Mouse (Mus musculus) limb, embryonic 14.5 days (tissue): Measurements from ENCODE around the gene Idnk. TPM values are rescaled to one million over a fixed set of nuclear protein-coding genes. Genes with fewer than 3 reads are reported as not detected.

ENCODE experiments used
- ATAC-seq: fragments of 200-750 bp; cut with Nextera tagmentation; 2 replicates; pipeline ENCODE4 v1.8.0; 2017; ENCODE audit warnings: low read depth, moderate number of reproducible peaks, moderate TSS enrichment; ENCODE audit not compliant: low FRiP score
- DNase-seq: peaks from one replicate; pipeline ENCODE4 v3.0.0-alpha.2; 2015; ENCODE audit warnings: low spot score
- H3K27ac ChIP-seq: fragments of 300-500 bp; sonication (generic); replicated peaks from 2 replicates; pipeline ENCODE4 v1.5.1; 2014; ENCODE audit warnings: low read depth, mild to moderate bottlenecking, low read length, moderate library complexity, mixed read lengths
- H3K27me3 ChIP-seq: fragments of 300-500 bp; sonication (generic); 2 replicates; pipeline ENCODE4 v1.6.1; 2014; ENCODE audit warnings: low read length, mixed read lengths; ENCODE audit not compliant: control insufficient read depth, insufficient read depth
- H3K36me3 ChIP-seq: fragments of 300-500 bp; sonication (generic); 2 replicates; pipeline ENCODE4 v1.6.1; 2014; ENCODE audit warnings: mild to moderate bottlenecking, low read length, moderate library complexity, mixed read lengths; ENCODE audit not compliant: control insufficient read depth, insufficient read depth
- H3K4me1 ChIP-seq: fragments of 300-500 bp; sonication (generic); 2 replicates; pipeline ENCODE4 v1.6.1; 2014; ENCODE audit warnings: antibody characterized with exemption, low read length, mixed read lengths; ENCODE audit not compliant: control insufficient read depth, insufficient read depth
- H3K4me2 ChIP-seq: fragments of 300-500 bp; sonication (generic); replicated peaks from 2 replicates; pipeline ENCODE4 v1.6.1; 2014; ENCODE audit warnings: low read depth, mild to moderate bottlenecking, low read length, moderate library complexity; ENCODE audit not compliant: severe bottlenecking
- H3K4me3 ChIP-seq: fragments of 300-500 bp; sonication (generic); replicated peaks from 2 replicates; pipeline ENCODE4 v1.5.1; 2014; ENCODE audit warnings: low read length
- H3K9ac ChIP-seq: fragments of 300-500 bp; sonication (generic); 2 replicates; pipeline ENCODE4 v1.6.1; 2014; ENCODE audit warnings: mild to moderate bottlenecking, low read depth, low read length, moderate library complexity; ENCODE audit not compliant: severe bottlenecking
- H3K9me3 ChIP-seq: fragments of 300-500 bp; sonication (generic); 2 replicates; pipeline ENCODE4 v1.6.1; 2016; ENCODE audit warnings: low read length; ENCODE audit not compliant: control insufficient read depth
- POLR2A ChIP-seq: fragments of 200-500 bp; IDR thresholded peaks from 2 replicates; pipeline ENCODE4 v1.8.0; 2012; ENCODE audit warnings: inconsistent platforms, mild to moderate bottlenecking, moderate library complexity, borderline replicate concordance; ENCODE audit not compliant: insufficient read depth, insufficient read length; ENCODE audit errors: extremely low read depth
- WGBS: fragments of 180-500 bp; shearing (Covaris S2); extraction: QIAGEN DNeasy Blood & Tissue Kit; methylation state at CpG from one replicate; pipeline ENCODE4 v1.1.7; 2014; 5-methylcytosine and 5-hydroxymethylcytosine counted together
- polyA plus RNA-seq, 2 experiments: library from polyadenylated mRNA; depleted of rRNA in 1 of 2; stranded (reverse) in 1 of 2; unstranded in 1 of 2; fragments of >200 nt; fragmentation: Nextera tagmentation in 1 of 2; extraction: Ambion mirVana in 1 of 2; gene quantifications; 2 replicates each; pipeline versions ENCODE4 v1.2.1 to v1.2.3; 2012 to 2014

The Idnk gene
- polyA plus RNA-seq, 2 experiments, result 17.7 to 31.1 TPM

DNA sequence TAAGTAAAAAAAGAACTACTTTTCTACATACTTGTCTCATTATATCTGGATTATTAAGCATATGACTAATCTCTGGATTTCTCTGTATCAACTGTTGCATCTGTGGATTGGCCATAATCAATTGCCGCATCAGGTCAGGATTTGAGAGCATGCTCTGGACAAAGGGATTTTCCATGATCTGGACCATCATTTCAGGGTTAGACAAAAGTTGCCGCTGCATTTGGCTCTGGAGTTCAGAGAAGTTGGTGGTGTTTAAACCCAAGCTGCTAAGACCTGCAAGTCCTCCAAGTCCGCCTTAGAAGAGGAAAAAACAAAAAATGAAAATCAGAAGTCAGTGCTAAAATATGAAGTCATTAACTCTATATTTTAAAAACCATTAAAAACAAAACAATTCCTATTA is 35.8 kb downstream of the Idnk start:
- no peak for TF ChIP-seq POLR2A
- Histone ChIP-seq H3K27ac (no peak overlapping the region), H3K27me3 (no peaks in the 10 kb centered on the region), H3K36me3 (peaks cover 76% of the 10 kb centered on the region), H3K9me3 (no peaks in the 10 kb centered on the region), H3K9ac (no peak overlapping the region), H3K4me2 (no peak overlapping the region), H3K4me3 (no peak overlapping the region), H3K4me1 (no peaks in the 10 kb centered on the region)
- WGBS, result 92% methylated on average over 3 of the region's 3 CpGs
- no peak for ATAC-seq
- no peak for DNase-seq

- ATAC-seq (no peak), DNase-seq (no peak)
- no peaks in the 10 kb centered on the region for H3K27me3 ChIP-seq
- no peak overlapping the region for H3K27ac ChIP-seq
- H3K4me2 ChIP-seq, result no peak overlapping the region
- H3K9me3 ChIP-seq, result no peaks in the 10 kb centered on the region
- peaks cover 64% of the 10 kb centered on the region for H3K36me3 ChIP-seq
- no peaks in the 10 kb centered on the region for H3K4me1 ChIP-seq
- no peak overlapping the region for H3K9ac ChIP-seq
- 85% methylated on average over 3 of the region's 3 CpGs for WGBS
- TF ChIP-seq POLR2A, result no peak
- no peak overlapping the region for H3K4me3 ChIP-seq
Observed at GRCm38 (mm10) chr13:58194908-58195307, 37.5 kb downstream of the Idnk start.

DNA sequence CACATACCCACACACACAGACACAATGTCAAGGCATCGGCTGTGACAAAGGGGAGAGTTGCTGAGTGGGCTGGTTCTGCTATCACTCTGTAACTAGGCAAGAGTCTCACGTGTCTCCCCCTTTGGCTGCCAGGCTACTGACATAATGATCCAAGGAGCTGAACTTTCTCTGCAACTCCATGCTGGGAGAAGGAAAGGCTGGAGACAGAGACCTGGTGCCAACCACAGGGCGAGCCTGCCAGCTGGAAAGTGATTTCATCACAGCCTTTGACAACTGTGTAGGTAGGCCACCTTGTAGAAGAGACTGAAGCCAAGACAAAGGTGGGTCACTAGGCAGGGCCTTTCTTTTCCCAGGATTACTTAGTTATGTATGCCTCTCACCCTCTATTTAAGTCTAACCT is 39.8 kb downstream of the Idnk start:
- H3K27ac ChIP-seq, result no peak overlapping the region
- no peak for TF ChIP-seq POLR2A
- DNase-seq (no peak), ATAC-seq (no peak)
- H3K4me1 ChIP-seq, result no peaks in the 10 kb centered on the region
- WGBS, result 87% methylated on average over 3 of the region's 3 CpGs
- peaks cover 44% of the 10 kb centered on the region for H3K36me3 ChIP-seq
- H3K9me3 ChIP-seq, result no peaks in the 10 kb centered on the region
- H3K27me3 ChIP-seq, result no peaks in the 10 kb centered on the region
- no peak overlapping the region for H3K4me2 ChIP-seq
- no peak overlapping the region for H3K9ac ChIP-seq
- H3K4me3 ChIP-seq, result no peak overlapping the region

- H3K9ac ChIP-seq, result no peak overlapping the region
- no peaks in the 10 kb centered on the region for H3K4me1 ChIP-seq
- H3K4me2 ChIP-seq, result no peak overlapping the region
- TF ChIP-seq POLR2A, result no peak
- ATAC-seq (no peak), DNase-seq (no peak)
- no peaks in the 10 kb centered on the region for H3K9me3 ChIP-seq
- 93% methylated on average over 7 of the region's 7 CpGs for WGBS
- peaks cover 35% of the 10 kb centered on the region for H3K36me3 ChIP-seq
- H3K27me3 ChIP-seq, result no peaks in the 10 kb centered on the region
- no peak overlapping the region for H3K27ac ChIP-seq
- H3K4me3 ChIP-seq, result no peak overlapping the region
Observed at GRCm38 (mm10) chr13:58197981-58198640, 40.7 kb downstream of the Idnk start.

- TF ChIP-seq POLR2A, result no peak
- H3K9me3 ChIP-seq, result no peaks in the 10 kb centered on the region
- no peak for DNase-seq
- H3K27me3 ChIP-seq, result no peaks in the 10 kb centered on the region
- no peak overlapping the region for H3K4me3 ChIP-seq
- ATAC-seq, result no peak
- H3K4me2 ChIP-seq, result no peak overlapping the region
- H3K9ac ChIP-seq, result no peak overlapping the region
- 82% methylated on average over 6 of the region's 6 CpGs for WGBS
- no peaks in the 10 kb centered on the region for H3K4me1 ChIP-seq
- no peak overlapping the region for H3K27ac ChIP-seq
- peaks cover 9% of the 10 kb centered on the region for H3K36me3 ChIP-seq
Observed at GRCm38 (mm10) chr13:58201343-58201742, 43.9 kb downstream of the Idnk start.
